Mouse (Mus musculus) gastrocnemius, postnatal 10 days (tissue): ENCODE measurements around the gene Eps8l2. TPM values are rescaled to one million over a fixed set of nuclear protein-coding genes. Genes with fewer than 3 reads are reported as not detected.
A peak's percentile ranks its signal among the peaks of the same experiment; 100 is the strongest.

Source experiments
- DNase-seq: peaks from one replicate; pipeline ENCODE4 v3.0.0; 2021; ENCODE audit warnings: mixed read lengths
- total RNA-seq, 2 experiments: library from RNA; stranded (reverse); gene quantifications; 2 replicates each; pipeline ENCODE4 v1.2.3; 2021

The Eps8l2 gene
- total RNA-seq, 2 experiments from 2014 or later, result 1.5 to 2.3 TPM

DNA sequence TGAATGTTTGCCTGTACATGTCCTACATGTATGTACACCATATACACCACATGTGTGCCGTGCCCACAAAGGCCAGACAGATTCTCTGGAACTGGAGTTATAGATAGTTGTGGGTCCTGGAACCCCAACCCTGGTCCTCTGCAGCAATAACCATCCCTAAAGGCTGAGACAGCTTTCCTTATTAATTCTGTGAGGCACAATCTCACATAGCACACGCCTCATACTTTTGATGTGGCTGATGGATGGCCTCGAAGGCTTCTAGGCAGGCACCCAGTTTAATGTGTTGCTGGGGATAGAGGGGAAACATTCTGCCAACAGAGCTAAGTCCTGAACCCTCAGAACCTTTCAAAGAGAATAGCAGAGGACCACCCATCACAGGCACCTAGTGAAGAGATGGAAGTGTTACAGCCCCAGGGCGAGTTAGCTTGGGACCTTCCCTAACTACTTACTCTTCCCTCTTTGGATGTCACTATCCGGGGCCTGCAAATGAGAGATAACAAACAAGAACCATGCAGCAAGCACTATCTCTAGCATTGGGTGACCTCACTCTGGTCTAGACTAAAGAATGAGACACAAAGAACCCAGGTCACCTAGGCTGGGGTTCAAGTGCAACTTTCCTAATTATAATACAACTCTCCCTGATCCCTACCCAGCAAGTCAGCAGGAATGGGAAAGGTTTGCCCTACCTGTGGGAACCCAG is 25.8 kb downstream of the Eps8l2 start:
- DNase-seq, result no peak

DNA sequence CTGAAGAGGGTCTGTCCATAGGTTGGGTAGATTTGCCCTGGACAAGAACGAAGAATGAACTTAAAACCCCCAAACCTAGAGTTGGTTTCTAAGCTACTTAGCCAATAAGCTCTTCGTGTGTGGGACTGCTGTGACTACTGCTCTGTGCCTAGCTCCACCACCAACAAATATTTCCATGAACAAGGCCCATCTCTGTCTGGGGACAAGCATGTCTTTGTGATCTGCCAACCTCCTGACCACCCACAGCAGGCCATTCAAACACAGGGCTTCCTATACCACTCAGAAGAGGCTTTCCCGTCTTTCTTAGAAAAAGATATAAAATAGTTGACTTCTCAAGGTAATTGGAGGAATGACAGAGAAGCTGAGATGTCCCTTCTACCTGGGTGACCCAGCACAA is 26.4 kb downstream of the Eps8l2 start:
- no peak for DNase-seq

GRCm38 (mm10) chr7:141367358-141367757 is 28.7 kb downstream of the Eps8l2 start:
- no peak for DNase-seq

DNA sequence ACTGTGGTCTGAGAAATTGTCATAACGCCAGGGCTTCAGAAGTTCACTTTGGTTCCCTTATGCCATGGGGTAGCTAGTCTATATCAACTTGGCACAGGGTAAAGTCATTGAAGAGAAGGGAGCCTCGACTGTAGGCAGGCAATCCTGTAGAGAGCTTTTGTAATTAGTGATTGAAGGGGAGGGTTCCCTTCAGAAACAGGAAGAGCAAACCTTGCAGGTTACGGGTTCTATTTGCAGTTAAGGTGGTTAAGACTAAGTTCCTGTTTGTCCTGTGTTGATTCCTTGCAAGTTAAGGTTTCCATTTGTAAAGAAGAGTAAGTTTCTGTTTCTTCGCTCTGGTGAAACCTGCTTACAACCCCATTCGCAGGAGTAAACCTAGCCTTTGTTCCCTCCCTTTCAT is 31.2 kb downstream of the Eps8l2 start:
- DNase-seq, result no peak

DNA sequence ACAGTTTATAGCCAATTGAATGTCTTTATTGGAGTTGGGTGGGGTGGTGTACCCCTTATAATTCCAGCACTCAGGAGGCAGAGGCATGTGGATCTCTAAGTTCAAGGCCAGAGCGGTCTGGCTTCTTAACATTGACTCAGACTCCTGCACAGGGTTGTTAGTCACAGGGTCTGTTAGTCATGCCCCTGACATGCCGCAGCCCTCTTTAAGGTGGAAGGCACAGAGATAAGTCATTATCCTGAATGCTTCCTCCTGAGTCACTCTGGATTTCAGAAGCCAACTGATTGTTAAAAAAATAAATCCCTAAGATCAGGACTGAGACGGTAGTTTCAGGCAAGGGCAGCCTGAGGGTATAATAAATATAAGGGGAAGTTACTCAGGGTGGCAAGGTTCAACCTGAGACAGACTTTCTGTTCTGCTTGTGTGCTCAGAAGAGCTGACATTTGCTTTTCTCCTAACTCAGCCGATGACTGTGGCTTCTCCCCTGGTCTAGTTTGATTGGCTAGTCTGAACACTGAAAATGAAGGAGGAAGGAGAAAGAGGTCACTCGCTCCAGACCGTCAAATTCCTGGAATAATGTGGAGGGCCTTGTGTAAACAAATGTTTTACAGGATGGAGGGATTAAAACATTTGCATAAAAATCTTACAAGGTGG is 33.4 kb downstream of the Eps8l2 start:
- no peak for DNase-seq

DNA sequence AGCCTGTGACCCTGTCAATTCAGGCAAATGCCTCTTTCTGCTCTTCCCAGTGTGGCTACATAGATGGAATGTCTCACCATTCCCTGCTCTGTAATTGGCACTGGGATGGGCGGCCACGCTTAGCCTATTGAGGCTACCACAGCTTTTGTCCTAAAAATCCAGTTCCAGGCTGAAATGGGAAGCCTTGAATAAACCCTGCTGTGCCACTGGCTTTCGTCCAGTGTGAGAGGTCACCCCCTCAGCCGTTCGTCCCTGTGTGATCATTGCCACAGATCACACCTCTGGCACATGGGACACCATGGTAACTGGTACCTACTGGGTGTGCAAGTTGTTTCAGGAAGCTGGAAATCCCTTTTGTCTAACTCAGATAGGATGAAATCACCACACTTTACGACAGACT is 34.9 kb downstream of the Eps8l2 start:
- DNase-seq, result no peak

GRCm38 (mm10) chr7:141374399-141374798 is 35.7 kb downstream of the Eps8l2 start:
- DNase-seq, result no peak

- no peak for DNase-seq
These were observed 40.9 kb downstream of the Eps8l2 start for GRCm38 (mm10) chr7:141379584-141379983.

GRCm38 (mm10) chr7:141381068-141381835 is 42.6 kb downstream of the Eps8l2 start:
- no peak for DNase-seq

GRCm38 (mm10) chr7:141387807-141388486 is 49.3 kb downstream of the Eps8l2 start:
- DNase-seq, result no peak

- DNase-seq, result no peak
These were observed 49.9 kb downstream of the Eps8l2 start for GRCm38 (mm10) chr7:141388487-141389109.

GRCm38 (mm10) chr7:141390326-141391259 is 51.9 kb downstream of the Eps8l2 start:
- DNase-seq, result no peak

GRCm38 (mm10) chr7:141391625-141392551 is 53.2 kb downstream of the Eps8l2 start, which contains the start of gene Taldo1:
Gene Taldo1, plus strand, starts transcription at chr7:141392199.
- peak; percentile 95 for DNase-seq

DNA sequence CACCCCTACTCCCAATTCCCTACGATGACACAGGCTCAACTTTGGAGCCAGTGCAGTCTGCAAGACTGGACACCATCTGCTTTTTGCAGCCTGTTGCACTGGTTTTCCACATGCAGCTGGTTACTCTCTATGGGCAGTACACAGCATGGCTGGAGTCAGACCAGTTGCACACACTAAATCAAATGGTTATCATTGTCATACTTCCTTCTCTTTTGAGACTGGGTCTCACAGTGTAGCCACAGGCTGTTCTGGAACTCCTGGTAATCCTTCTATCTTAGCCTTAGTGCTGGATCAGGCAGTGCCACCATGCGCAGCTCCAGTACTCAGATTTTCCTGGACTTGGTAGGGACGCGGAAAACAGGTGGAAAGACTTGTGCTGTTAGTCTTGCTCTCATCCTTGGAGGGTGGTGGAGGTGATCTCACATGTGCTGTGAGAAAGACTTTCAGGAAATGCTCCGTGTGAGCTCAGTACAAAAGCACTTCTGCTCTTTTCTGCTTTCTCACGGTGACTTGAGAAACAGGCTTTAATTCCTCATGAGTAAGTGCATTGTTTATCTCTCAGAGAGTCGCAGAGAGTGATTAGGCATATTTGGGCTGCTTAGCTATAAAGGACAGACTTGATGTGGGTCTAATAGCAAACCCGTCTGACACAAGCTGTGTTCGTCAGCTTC is 54.0 kb downstream of the Eps8l2 start:
- no peak for DNase-seq

GRCm38 (mm10) chr7:141394158-141394557 is 55.5 kb downstream of the Eps8l2 start:
- DNase-seq, result no peak

- DNase-seq, result peak; percentile 75
These were observed 56.1 kb downstream of the Eps8l2 start for GRCm38 (mm10) chr7:141394771-141395170.

GRCm38 (mm10) chr7:141395348-141395747 is 56.7 kb downstream of the Eps8l2 start:
- no peak for DNase-seq

DNA sequence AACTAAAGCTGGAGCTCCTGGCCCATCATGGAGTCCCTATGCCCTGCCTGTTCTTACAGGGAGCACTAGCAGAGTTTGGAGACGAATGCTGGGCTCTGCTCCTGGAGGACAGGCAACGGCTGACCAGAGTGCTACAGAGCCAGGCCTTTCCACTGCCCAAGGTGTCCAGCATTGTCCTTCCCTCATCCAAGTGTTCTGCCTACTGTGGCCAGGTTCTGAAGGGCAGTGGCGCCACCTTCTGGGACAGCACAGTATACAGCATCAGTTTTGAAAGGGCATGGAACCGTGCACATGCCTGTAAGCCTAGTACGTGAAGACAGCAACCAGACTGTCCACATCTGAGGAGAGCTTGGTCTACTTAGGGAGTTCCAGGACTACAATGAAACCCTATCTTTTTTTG is 64.6 kb downstream of the Eps8l2 start:
- DNase-seq, result peak; percentile 60

DNA sequence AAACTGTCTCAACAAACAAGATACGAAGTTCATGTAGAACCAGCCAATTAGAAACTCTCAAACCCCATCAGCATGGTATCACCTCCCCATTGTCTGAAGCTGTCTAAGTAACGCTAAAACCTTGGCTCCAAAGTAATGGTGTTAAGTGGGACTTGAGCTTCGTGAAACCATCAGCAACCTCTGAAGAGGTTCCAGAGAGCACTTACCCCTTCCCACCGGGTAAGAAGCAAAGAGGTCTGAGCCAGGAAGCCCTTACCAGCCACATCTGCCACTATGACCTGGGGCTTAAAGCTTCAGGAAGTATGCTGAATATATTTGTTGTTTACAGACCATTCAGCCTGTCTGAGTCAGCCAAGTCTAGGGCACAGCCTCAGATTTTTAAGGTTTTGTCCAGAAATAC is 66.8 kb downstream of the Eps8l2 start:
- DNase-seq, result no peak
